16 mouse cellular contexts compared by ENCODE assay signal in genomic region chr8:60566783-60567182, GRCm38 (mm10).
"Had no signal": no experiment of that assay in that cellular context is flagged by ENCODE, and none has a peak within 500 bp of the region (broad histone marks: within the 10 kb centered on the region; RNA-seq: fewer than 3 reads in every experiment).

No protein-coding gene starts in this region.

- H3K4me3 ChIP-seq: neural tube, embryonic 13.5 days; neural tube, embryonic 15.5 days; stomach, embryonic 15.5 days had no signal

- H3K4me2 ChIP-seq: neural tube, embryonic 13.5 days; neural tube, embryonic 15.5 days; stomach, embryonic 15.5 days had no signal

- H3K36me3 ChIP-seq: neural tube, embryonic 13.5 days; neural tube, embryonic 15.5 days; stomach, embryonic 15.5 days had no signal

- H3K9me3 ChIP-seq: neural tube, embryonic 13.5 days; neural tube, embryonic 15.5 days; stomach, embryonic 15.5 days had no signal

- H3K27me3 ChIP-seq: neural tube, embryonic 13.5 days; neural tube, embryonic 15.5 days; stomach, embryonic 15.5 days had no signal

- H3K27ac ChIP-seq: neural tube, embryonic 13.5 days; neural tube, embryonic 15.5 days; stomach, embryonic 15.5 days; stomach, postnatal 0 days had no signal

- H3K9ac ChIP-seq: neural tube, embryonic 13.5 days; neural tube, embryonic 15.5 days; stomach, embryonic 15.5 days had no signal

- DNase-seq: retina, postnatal 1 day; right cerebral cortex, adult 18-20 months; right cerebral cortex, postnatal 14 days; right cerebral cortex, postnatal 25 days; right cerebral cortex, postnatal 4 days; spleen, adult 18-20 months; thymus, adult 18-20 months; thymus, adult 2 months; thymus, postnatal 14 days; thymus, postnatal 25 days; thymus, postnatal 36 days; thymus, postnatal 4 days had no signal

- H3K4me1 ChIP-seq: neural tube, embryonic 13.5 days; neural tube, embryonic 15.5 days; stomach, embryonic 15.5 days had no signal
